Mouse (Mus musculus) MEL (cell line): ENCODE results near the gene Cldn13.

Experiments used
- CTCF ChIP-seq, 3 experiments: IDR thresholded peaks in 2 of 3; conservative IDR thresholded peaks in 1 of 3; 2 replicates each; pipeline ENCODE4 v1.5.1; 2011 to 2012; ENCODE audit warnings: low read length in 3 of 3, low read depth in 2 of 3, mild to moderate bottlenecking in 2 of 3, improper control_type of control experiment in 1 of 3, inconsistent platforms in 1 of 3, mixed read lengths in 1 of 3, moderate library complexity in 1 of 3; ENCODE audit not compliant: control insufficient read depth in 1 of 3, insufficient read depth in 1 of 3, poor library complexity in 1 of 3, severe bottlenecking in 1 of 3
- EP300 ChIP-seq, 2 experiments: IDR thresholded peaks; 2 replicates each; pipeline ENCODE4 v1.6.1; 2011; ENCODE audit warnings: improper control_type of control experiment in 2 of 2, low read length in 2 of 2, low read depth in 1 of 2, mild to moderate bottlenecking in 1 of 2
- GATA1 ChIP-seq: IDR thresholded peaks from 2 replicates; pipeline ENCODE4 v1.6.1; 2011; ENCODE audit warnings: low read depth, low read length, improper control_type of control experiment
- POLR2A ChIP-seq, 2 experiments: IDR thresholded peaks; 2 replicates each; pipeline ENCODE4 v1.6.1; 2011 to 2012; ENCODE audit warnings: low read length in 2 of 2, mild to moderate bottlenecking in 2 of 2, control low read depth in 1 of 2, improper control_type of control experiment in 1 of 2, low read depth in 1 of 2, moderate library complexity in 1 of 2; ENCODE audit not compliant: control insufficient read depth in 1 of 2, insufficient read depth in 1 of 2, poor library complexity in 1 of 2
- POLR2AphosphoS5 ChIP-seq: IDR thresholded peaks from 2 replicates; pipeline ENCODE4 v1.6.1; 2012; ENCODE audit warnings: low read depth, borderline replicate concordance, mild to moderate bottlenecking, inconsistent platforms, low read length, moderate library complexity, mixed read lengths
- RCOR1 ChIP-seq: IDR thresholded peaks from 2 replicates; pipeline ENCODE4 v1.6.1; 2012; ENCODE audit warnings: low read depth, mild to moderate bottlenecking, inconsistent platforms, low read length, improper control_type of control experiment
- TCF12 ChIP-seq: IDR thresholded peaks from 2 replicates; pipeline ENCODE4 v1.6.1; 2014; ENCODE audit warnings: low read depth, mild to moderate bottlenecking, inconsistent platforms, low read length, improper control_type of control experiment, moderate library complexity
- UBTF ChIP-seq: IDR thresholded peaks from 2 replicates; pipeline ENCODE4 v1.6.1; 2012; ENCODE audit warnings: low read depth, mild to moderate bottlenecking, inconsistent platforms, low read length, improper control_type of control experiment, moderate library complexity, borderline replicate concordance; ENCODE audit not compliant: insufficient read depth
- ZNF384 ChIP-seq: IDR thresholded peaks from 2 replicates; pipeline ENCODE4 v1.6.1; 2012; ENCODE audit warnings: low read depth, mild to moderate bottlenecking, inconsistent platforms, low read length, improper control_type of control experiment

GRCm38 (mm10) chr5:134934666-134935065 lies 19.3 kb upstream of the Cldn13 start:
- TF ChIP-seq CTCF (IDR thresholded peaks at IDR 0.05 in 2 of 3, conservative IDR thresholded peaks at IDR 0.05 in 1 of 3; ENCODE audit: control insufficient read depth in 1 of 3, insufficient read depth in 1 of 3, low read depth in 2 of 3, low read length in 3 of 3, poor library complexity in 1 of 3, severe bottlenecking in 1 of 3): no peak
- no peak for TF ChIP-seq GATA1
- TF ChIP-seq RCOR1: no peak
- TF ChIP-seq POLR2A (IDR thresholded peaks at IDR 0.05; ENCODE audit: control insufficient read depth in 1 of 2, insufficient read depth in 1 of 2, low read depth in 1 of 2, low read length in 2 of 2, poor library complexity in 1 of 2): no peak
- TF ChIP-seq POLR2AphosphoS5: no peak
- TF ChIP-seq ZNF384: no peak
- no peak for TF ChIP-seq TCF12
- no peak for TF ChIP-seq UBTF
- TF ChIP-seq EP300 (IDR thresholded peaks at IDR 0.05; ENCODE audit: low read depth in 1 of 2, low read length in 2 of 2): no peak
